Mouse (Mus musculus): ENCODE results near the gene Srf.

The Srf gene

DNA sequence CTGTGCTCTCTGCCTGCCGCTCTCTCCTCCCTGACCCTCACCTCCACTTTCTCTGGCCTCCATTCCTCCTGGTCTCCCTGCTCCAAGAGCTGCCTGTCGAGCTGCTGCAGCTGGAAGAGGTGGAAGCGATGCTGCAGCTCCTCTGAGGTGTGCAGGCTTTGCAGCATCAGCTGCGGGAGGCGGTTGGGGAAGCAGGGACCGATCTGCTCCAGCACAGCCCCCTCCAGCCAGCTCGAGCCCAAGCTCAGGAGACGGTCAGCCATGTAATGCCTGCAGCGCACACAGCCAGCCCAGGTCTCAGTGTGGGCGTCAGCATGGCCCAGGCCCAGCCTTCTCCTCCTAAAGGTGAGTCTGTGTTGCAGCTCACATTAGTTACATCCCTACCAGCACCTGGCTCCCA, 36.0 kb downstream of the Srf start:
- in situ Hi-C loops (cut with MboI, MseI) = no loop called here

DNA sequence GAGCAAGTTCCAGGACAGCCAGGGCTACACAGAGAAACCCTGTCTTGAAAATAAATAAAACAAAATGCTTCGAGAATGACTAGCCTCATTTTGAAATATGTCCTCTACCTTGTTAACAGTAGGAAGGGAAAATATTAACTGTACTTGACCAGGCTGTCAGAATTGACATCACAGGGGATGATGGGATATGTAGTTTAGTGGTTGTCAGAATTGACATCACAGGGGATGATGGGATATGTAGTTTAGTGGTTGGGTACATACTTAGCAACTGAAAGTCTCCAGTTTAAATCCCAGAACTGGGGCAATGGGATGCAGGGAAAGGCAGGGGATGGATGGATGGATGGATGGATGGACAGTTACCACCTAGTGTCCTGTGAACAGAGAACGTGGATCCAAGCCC, 42.6 kb downstream of the Srf start:
- in situ Hi-C loops (cut with MboI, MseI) = loop anchor here (5.0 kb wide), 1 partner anchor 94 kb away; no protein-coding TSS in a partner anchor

DNA sequence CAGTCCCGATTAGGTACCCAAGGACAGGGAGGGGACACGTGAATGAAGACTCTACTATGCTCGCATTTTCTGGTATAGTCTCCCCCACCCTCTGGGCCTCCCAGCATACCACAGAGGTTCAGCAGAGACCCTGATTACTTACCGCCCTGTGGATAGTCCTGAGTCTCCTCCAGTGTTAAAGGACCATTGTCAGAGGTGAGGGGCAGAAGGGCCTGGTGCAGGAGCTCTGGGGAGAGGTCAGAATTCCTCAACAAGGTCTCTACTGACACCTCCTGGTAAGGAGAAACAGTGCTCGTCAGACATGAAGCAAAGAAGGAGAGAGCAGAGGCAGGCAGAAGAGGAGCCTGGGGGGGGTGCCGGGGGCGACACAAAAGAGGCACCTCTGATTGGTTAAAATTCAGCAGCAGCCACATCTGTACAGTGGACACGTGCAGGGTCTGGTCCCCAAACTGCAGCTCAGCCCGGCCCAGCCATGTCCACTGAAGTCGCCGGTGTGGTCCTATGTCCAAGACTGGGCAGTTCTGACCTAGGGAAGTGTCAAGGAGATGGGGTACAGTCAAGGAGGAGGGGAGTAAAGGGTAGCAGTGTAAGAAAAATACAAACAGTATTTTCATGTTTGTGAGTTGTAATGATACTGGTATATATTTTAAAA, 44.8 kb downstream of the Srf start:
- in situ Hi-C loops (cut with MboI, MseI) = loop anchor here (5.0 kb wide), 1 partner anchor 96 kb away; no protein-coding TSS in a partner anchor

DNA sequence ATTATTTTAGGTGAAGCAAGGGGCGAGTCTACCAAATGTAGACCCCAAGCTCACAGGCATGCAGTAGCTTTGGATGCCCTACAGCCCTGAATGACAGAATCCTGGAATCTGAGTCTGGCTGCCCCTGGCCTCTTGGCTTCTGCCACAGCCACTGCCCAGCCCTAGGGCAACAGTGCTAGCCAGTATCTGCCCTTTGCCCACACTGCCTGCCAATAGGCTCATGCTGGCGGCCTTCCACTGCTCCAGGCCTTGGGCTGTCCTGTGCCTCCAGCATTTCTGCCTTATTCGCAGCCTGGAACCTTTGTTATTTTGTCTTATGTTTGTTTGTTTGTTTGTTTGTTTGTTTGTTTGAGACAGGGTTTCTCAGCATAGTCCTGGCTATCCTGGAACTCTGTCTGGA, 50.4 kb downstream of the Srf start:
- in situ Hi-C loops (cut with MboI, MseI) = no loop called here

DNA sequence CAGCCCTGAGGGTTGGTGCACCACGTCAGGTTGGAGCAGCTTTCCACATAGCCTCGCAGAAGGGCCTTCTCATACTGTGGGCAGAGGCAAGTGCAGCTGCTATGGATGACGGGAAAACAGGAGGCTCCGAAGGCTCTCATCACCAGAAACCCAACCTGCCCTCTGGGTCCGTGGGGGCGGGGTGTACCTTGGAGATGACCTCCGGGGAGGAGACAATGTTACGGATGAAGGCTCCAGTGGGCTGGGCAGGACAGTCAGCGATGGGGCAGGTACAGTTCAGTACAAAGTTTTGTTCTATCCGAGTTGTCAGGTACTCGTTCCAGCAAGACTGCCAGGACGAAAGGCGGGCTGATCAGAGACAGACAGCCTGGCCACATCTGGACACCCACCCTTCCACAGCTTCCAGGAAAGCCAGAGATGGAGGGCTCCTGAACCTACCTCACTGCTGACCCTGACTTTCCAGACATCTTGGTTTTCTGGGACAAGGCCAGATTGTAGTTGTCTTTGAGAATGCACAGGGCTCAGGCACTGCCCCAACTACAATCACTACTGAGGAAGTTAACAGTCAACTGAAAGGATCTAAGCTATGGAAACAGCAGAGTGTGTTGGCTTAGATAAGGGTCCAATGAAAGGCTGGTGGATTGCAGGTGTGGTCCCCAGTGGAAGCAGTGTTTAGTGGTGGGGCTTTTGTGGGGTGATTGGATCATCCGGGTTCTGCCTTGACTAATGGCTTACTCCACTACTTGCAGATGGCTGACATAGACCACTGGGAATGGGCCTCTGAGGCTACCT, 51.9 kb downstream of the Srf start:
- in situ Hi-C loops (cut with MboI, MseI) = no loop called here

DNA sequence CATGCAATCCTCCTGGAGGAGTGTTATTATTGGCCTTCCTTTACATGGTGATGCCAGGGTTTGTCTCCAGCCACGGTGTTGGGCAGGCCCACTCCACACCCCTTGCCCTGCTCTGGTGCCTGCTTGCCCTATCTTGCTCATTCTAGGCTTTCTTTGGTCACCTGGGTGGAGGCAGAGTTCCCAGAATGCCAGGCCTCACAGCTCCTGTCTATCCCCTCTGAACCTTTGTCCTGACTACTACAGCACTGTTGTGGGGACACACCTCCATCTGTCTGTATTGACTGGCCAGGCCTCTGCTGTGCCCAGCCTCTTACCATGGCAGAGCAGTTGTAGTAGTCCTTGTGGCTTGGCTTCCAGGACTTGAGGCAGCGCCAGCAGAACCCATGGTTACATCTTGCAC, 53.2 kb downstream of the Srf start:
- in situ Hi-C loops (cut with MboI, MseI) = no loop called here
